Mouse (Mus musculus) myocyte (in vitro differentiated cells): ENCODE results near the gene Stum.

ENCODE experiments used
- E2F4 ChIP-seq: IDR thresholded peaks from one replicate; pipeline ENCODE4 v1.6.1; 2011; ENCODE audit warnings: mild to moderate bottlenecking, control low read depth, moderate library complexity; ENCODE audit not compliant: insufficient read depth
- MYOD1 ChIP-seq, 3 experiments: IDR thresholded peaks; one replicate each; pipeline ENCODE4 v1.6.1; 2011; ENCODE audit warnings: control low read depth in 2 of 3, low read depth in 2 of 3, mild to moderate bottlenecking in 2 of 3, moderate library complexity in 1 of 3; ENCODE audit not compliant: insufficient read length in 2 of 3, control insufficient read depth in 1 of 3
- MYOG ChIP-seq, 3 experiments: IDR thresholded peaks; one replicate each; pipeline ENCODE4 v1.6.1; 2011; ENCODE audit warnings: control low read depth in 2 of 3, low read depth in 2 of 3, mild to moderate bottlenecking in 2 of 3; ENCODE audit not compliant: insufficient read length in 2 of 3, control insufficient read depth in 1 of 3, insufficient read depth in 1 of 3
- POLR2A ChIP-seq: IDR thresholded peaks from one replicate; pipeline ENCODE4 v1.6.1; 2011; ENCODE audit warnings: low read depth, mild to moderate bottlenecking, control low read depth, moderate library complexity; ENCODE audit not compliant: insufficient read length
- REST ChIP-seq: IDR thresholded peaks from one replicate; pipeline ENCODE4 v1.6.1; 2011; ENCODE audit warnings: mild to moderate bottlenecking, control low read depth, moderate library complexity; ENCODE audit not compliant: insufficient read depth, insufficient read length

- TF ChIP-seq E2F4 (no peak), REST (no peak), POLR2A (no peak), MYOD1 (IDR thresholded peaks at IDR 0.05; ENCODE audit: control insufficient read depth in 1 of 3, insufficient read length in 2 of 3, low read depth in 2 of 3) (no peak), MYOG (IDR thresholded peaks at IDR 0.05; ENCODE audit: control insufficient read depth in 1 of 3, insufficient read depth in 1 of 3, insufficient read length in 2 of 3, low read depth in 2 of 3) (no peak)
Measured at GRCm38 (mm10) chr1:180410306-180410705, 73.0 kb downstream of the Stum start.
